Mouse (Mus musculus) kidney, adult 8-10 months (tissue): ENCODE results near the gene Faap20.
A peak's percentile ranks its signal among the peaks of the same experiment; 100 is the strongest.

ENCODE experiments used
- DNase-seq, 2 experiments: peaks; one replicate each; pipeline ENCODE4 v3.0.0; 2022

The Faap20 gene

GRCm38 (mm10) chr4:155249648-155250351 lies at the start of gene Faap20:
Gene Faap20, plus strand, starts transcription at chr4:155249802.
- DNase-seq, result peak; percentile 86 to 87

DNA sequence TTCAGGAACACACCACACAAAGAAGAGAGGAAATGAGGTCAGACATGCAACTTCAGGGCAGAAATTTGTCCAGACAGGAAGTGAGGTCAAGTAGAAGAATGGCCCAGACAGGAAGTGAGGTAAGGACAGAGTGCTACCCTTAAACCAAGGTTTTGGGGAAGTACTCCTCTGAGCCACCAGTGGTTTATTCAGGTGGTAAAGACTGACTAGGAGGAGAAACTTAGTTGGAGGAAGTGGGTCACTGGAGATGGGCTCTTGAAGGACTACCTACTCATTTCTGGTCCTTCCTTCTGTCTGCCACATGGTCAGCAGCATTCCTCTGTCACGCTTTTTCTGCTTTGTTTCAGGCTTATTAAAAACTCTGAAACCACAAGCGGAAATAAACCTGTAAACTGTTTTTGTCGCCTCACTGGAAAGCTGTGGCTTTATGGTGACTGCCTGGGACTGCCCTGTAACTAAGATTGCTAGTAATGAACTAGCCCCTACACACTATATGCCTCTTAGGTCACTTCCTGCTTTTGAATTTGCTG lies 48.7 kb upstream of the Faap20 start:
- DNase-seq, result no peak

DNA sequence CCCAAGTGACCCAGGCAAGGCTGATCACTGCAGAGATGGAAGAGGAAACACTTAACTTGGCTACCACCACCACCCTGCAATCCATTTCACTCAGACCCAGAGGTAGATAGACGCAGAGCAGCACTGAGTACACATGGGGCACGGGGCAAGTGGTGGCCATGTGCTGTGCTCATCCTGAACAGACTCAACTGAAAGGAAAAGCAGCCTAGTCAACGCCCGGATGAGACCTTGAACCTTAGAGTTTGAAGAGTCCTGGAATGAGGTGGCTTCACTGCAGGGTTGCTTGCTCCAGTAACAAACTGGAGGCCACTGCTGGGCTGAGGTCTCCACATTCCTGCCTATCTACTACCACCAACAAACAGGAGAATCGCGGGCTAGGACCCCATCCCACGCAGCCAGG lies 47.8 kb upstream of the Faap20 start:
- no peak for DNase-seq

DNA sequence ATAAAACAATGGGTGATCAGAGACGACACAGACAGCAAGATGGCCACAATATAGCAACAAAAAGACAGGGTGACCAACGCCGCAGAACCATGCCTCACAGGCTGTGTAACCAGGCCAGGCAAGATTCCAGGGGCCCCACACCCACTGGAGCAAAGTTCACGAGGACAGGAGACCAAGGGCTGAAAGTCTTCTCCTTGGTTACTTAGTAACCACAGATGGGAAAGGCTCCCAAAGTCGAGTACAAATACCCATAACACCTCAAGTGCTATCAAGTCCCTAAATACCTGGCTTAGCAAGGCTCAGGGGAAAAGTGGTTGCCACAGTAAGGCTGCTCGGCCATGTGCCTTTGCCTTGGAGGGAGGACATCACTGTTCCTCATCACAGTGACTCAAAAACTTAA lies 43.7 kb upstream of the Faap20 start:
- peak; percentile 93 to 94 for DNase-seq

DNA sequence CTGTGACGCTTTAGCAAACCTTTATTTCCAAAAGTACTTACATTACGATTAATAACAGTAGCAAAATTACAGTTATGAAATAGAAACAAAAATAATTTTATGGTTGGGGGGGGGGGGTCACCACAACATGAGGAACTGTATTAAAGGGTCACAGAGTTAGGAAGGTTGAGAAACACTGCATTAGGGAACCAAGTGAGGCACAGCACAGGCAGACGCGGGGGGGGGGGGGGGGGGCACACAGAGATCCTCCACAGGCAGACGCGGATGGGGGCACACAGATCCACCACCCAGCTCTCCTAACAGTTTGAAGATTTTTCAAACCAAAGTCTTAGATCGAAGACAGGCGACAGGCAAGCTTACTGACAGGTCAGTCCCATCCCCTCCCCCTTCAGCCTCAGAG lies 43.1 kb upstream of the Faap20 start:
- DNase-seq, result no peak

DNA sequence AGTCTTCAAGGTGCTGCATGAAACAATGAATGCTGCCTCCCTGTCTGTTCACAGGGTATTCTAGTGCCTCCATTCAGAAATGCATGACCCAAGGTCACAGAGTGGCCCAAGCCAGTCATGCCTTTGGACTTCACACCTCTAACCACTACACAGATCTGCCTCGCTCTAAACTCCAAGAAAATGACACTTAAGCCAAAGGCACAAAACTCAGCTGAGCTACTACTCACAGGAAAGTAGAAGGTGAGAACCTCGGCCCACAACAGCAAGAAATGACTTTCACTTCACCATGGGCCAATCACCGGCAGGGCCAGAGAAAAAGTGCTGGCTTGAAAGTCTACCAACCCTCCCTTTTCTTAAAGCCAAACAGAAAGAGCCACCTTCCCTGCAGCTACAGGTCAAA lies 41.8 kb upstream of the Faap20 start:
- DNase-seq, result peak in 1 of 2 experiments; percentile 41

DNA sequence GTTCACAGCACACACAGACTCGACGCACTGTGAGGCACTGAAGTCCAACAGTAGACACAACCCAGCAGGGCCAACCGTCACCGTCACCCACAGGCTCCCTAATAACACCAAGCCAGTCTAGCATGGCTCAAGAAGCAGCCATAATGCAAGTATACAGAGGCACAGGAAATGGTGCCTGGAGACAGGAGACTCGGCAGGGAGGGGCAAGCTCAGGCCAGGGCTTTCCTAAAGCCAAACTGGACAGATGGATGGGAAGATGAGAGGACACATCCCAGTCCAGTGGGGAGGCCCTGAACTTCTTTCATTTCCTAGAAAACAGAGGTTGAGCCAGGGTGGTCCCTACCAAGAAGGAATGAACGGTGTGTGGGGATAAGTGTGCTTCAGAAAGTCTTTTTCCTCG lies 41.0 kb upstream of the Faap20 start:
- no peak for DNase-seq

DNA sequence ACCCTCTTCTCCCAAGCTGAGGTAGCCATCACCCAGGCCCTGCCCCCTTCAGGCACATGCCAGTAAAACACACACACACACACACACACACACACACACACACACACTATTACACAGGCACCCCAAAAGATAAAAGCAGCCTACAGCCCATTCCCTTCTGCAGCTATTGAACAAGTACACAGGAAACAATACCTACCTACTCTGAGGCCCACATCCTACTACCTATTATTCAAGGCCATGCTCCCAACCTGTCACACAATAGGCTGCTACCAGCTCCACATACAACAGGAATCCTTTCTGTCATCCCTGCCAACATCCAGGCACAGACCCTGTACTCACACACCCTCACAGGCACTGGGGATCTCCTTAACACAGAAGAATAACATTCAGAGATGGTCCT lies 40.5 kb upstream of the Faap20 start:
- DNase-seq, result no peak

DNA sequence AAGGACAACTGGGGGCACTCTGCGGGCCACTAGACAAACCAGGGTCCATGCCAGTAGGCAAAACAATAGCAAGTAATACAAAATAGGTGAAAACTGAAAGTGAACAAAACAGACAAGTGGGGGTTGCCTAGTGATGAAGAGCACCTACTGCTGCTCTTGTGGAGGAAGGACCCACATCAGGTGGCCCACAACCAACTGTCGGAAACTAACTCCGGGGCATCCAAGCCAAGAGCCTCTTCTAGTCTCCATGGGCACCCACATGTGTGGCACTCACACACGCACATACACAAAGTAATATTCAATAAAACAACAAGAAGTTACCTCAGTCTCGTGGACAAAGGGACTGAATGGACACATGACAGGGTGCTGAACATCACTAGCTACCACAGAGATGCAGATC lies 40.1 kb upstream of the Faap20 start:
- no peak for DNase-seq

DNA sequence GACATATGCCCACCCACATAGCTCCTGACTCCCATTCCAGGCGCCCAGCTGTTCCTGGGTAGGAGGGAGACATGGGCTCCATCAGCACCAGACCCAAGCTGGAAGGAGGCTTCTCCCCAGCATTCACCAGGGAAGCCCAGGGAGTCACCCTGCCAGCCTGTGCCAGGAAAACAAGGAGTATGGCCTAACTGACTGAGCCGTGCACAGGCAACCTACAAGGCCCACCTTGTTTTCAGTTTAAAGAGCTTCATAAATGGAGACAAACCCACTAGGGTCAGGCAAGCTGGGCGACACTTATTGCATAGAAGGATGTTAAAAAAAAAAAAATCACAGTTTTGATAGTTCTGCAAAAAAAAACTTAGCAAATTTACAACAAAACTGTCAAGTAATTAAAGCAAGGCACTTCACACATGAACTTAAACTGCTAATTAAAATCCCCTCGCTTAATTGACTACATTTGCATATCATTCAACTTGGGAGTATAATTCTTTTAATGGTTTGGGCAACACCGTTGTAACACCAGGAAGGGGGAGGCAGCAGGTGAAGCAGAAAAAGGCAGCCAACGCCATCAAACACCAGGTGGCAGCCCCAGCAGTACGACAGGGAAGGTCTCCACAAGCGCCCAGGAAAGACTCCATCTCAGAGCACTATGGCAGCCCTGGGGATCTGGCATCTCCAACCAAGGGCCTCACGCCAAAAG lies 36.4 kb upstream of the Faap20 start:
- DNase-seq, result no peak

DNA sequence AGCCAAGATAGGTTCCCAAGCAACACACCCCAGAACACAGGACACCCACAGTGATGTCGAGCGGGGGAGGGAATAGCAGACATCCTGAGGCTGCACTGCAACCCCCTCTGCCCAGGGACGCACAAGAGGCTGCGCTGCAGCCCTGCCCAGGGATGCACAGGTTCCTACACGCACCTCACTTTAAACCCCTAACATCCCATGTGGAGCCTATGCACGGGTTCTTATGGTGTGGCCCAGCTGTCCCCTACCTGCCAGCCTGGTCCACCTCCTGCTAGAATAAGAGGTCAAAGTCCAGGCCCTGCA lies 35.9 kb upstream of the Faap20 start:
- no peak for DNase-seq

DNA sequence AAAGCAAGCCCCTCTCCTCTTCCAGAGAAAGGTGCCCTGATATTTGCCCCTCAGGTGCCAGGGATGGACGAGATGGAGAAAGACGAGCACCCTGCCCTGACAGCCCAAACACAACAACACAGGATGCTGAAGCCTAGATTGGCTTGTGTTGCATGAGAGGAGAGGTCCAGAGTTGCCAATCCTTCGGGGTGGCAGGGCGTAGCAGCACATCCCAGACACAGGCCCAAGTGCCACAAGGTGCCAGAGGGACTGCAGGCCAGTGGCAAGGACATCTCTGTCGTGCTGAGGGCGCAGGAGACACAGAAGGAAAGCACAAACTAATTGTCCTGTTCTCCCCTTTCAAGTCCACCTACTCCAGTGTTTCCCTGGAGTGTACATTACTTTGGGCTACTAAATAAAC lies 35.4 kb upstream of the Faap20 start:
- DNase-seq, result no peak

DNA sequence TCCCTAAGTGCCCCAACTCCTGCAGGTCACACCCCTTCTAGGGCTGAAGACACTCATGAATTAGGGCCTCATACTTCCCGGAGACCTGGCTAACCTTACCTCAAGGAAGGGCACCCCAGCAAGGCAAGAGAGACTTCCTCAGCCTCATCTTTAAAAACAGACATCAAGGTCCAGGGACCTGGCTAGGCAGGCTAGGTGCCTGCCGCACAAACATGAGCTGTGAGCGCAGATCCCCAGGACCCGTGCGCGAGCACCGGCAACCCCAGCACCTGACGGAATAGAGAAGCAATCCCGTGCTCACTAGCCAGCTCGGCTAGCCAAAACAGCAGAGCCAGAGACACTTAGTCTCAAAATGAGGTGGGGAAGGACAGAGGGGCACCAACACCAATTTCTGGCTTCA lies 34.8 kb upstream of the Faap20 start:
- DNase-seq, result no peak

DNA sequence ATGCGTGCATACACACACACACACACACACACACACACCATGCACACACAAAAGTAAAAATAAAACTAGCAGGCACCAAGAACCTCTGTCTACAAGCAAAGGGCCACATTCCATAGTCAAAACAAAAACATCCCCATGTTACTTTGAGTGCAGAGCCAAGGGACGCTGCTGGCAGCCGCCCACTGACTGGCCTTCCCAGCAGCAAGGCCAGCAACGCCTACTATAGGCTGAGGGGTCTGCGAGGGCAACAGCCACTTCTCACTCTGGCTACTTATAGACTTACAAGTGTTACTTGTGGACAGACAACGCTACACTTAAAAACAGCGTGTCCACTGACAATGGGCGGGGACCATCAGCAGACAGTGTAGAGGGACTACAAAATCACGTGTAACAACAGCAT lies 34.4 kb upstream of the Faap20 start:
- DNase-seq, result no peak

DNA sequence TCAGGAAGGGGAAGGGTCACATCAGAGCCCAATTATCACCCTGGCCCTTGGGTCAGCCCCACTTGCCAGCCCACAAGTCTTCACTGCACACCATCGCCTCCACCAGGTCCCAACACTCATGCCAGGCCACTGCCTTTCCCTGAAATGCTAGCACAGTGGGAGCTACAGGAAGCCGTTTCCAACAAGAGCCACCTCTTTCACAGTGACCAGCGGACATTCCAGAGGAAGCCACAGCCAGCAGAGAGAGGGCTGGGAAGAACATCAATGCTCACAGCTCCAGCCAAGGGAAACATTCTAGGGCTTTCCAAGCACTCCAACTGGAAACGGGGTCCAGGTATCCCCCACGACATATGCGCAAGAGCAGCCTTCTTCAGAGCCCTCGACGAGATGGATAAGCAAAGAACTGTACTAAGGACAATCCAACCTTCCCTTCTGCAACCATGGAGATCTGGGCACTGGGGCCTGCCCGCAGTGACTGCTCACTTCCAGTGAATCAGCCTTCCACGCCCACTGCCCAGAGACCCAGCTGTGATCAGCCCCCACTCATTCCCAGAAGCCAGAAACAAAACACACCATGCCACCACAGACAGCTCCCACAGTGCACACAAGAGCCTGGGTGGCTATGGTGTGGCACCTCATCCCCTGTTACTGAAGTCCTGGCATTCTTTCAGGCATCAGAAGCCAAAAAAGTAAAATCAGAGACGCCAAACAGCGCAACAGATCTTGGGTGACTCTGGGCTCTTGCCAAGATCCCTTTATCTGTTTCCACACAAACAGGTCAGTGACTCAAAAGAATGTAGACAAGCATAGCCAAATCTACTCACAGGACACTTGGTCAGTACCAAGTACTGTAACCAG lies 33.6 kb upstream of the Faap20 start:
- DNase-seq, result peak in 1 of 2 experiments; percentile 32

- DNase-seq, result peak in 1 of 2 experiments; percentile 58
These were observed 32.1 kb upstream of the Faap20 start for GRCm38 (mm10) chr4:155217241-155218103.

GRCm38 (mm10) chr4:155218104-155218732 lies 31.4 kb upstream of the Faap20 start:
- DNase-seq, result no peak

GRCm38 (mm10) chr4:155219271-155220212 lies 30.1 kb upstream of the Faap20 start:
- no peak for DNase-seq

DNA sequence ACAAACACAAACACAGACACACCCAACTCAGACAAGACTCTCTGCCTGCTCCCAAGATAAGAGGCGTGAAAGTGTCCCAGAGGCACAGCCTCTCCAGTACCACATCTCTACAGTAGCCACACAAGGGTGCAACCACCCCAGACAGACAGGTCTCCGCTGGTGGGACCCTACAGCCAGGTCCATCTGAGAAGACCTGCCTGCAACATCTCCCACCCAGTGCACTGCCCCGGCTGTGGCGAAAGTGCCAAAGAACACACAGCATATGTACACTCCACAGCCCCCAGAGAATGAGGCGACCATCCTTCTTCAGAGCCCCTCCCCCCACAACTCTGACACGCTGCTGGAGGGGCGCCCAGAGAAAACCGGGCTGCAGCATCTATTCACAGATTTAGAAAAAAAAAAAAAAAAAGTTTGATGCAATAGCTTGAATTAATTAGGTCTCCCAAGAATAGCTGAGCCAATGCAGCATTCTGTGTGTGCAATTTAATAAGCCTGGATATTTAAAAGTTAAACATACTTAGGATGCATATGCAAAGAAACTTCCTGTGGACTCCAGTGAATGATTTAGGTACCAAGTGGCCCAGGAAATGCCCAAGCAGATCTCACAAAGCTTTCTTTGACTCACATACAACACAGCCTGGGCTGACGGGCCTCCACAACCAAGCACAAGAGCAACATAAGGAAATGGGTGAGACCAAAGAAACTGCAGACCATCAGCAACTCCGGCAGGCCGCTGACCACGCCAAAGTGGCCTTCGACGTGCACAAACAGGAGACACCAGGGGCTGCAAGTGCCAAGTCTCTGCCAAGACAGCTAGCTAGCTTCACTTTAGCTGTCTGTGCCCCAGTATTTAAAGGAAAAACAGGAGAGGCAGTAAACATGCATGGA lies 29.1 kb upstream of the Faap20 start:
- DNase-seq, result no peak

DNA sequence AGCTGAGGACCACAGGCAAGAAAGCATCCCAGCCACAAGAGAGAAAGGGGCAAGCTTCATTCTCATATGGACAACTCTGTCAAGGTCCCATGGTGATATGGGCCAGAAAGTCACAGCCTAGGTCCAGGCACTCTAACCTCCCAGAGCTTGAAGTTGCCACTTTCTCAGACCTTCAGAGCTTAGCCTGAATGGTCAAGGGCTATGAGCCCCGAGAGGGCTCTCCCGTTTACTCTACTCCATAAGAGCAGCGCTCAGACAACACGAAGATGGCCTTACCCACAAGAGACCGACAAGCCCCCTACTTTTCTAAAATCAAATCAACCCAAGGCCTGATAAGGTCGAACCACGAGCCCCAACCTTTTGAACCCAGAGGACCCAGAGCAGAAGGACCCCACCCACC lies 28.5 kb upstream of the Faap20 start:
- DNase-seq, result no peak
